10 mouse cellular contexts compared by ENCODE assay signal in the genomic region with DNA sequence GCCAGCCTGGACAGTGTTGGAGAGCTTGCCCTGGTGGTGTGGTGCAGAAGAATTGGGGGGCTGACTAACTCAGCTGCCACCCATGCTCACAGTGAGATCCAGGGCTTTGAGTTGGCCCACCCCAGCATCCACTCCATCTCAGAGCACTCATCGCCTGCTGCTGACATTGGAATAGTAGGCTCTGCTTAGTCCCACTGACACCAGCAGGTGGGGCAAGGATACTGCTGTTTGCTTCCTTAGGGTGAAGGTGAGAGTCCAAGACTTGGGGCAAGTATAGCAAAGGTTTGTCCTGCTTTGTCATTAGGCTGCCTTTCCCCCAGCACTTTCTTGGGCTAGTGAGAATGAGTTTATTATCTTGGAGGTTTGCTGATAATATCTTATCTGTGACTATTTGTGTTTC. TPM values are rescaled to one million over a fixed set of nuclear protein-coding genes. Genes with fewer than 3 reads are reported as not detected.
DNase-seq lines count a peak whose midpoint lies in the region; ATAC-seq and TF ChIP-seq lines count a peak whose summit lies in the region.
"Had no signal": no experiment of that assay in that cellular context is flagged by ENCODE, and none has a peak within 500 bp of the region (broad histone marks: within the 10 kb centered on the region; RNA-seq: fewer than 3 reads in every experiment).

No protein-coding gene starts in this region.

- no peak overlapping the region for H3K27ac ChIP-seq in layer of hippocampus, adult 2 months
- H3K27ac ChIP-seq in midbrain, embryonic 10.5 days (replicated peaks) = no peak overlapping the region
- no peak overlapping the region for H3K27ac ChIP-seq in hindbrain, embryonic 13.5 days
- H3K27ac ChIP-seq: liver, embryonic 15.5 days had no signal

- H3K4me1 ChIP-seq in midbrain, embryonic 10.5 days = peaks cover 10% of the 10 kb centered on the region
- H3K4me1 ChIP-seq in hindbrain, embryonic 13.5 days (replicated peaks) = no peaks in the 10 kb centered on the region
- H3K4me1 ChIP-seq: liver, embryonic 15.5 days had no signal

- no peak overlapping the region for H3K9ac ChIP-seq in hindbrain, embryonic 13.5 days
- H3K9ac ChIP-seq: liver, embryonic 15.5 days had no signal

- 38% methylated on average over 1 of the region's 1 CpGs for WGBS in midbrain, embryonic 10.5 days
- 78% methylated on average over 1 of the region's 1 CpGs for WGBS in hindbrain, embryonic 13.5 days

- no peaks in the 10 kb centered on the region for H3K27me3 ChIP-seq in midbrain, embryonic 10.5 days (ENCODE audit: low read depth, poor library complexity, severe bottlenecking)
- H3K27me3 ChIP-seq in hindbrain, embryonic 13.5 days = no peaks in the 10 kb centered on the region
- H3K27me3 ChIP-seq: liver, embryonic 15.5 days had no signal

- H3K4me2 ChIP-seq in hindbrain, embryonic 13.5 days = no peak overlapping the region
- H3K4me2 ChIP-seq: liver, embryonic 15.5 days had no signal

- H3K36me3 ChIP-seq in midbrain, embryonic 10.5 days = no peaks in the 10 kb centered on the region
- no peaks in the 10 kb centered on the region for H3K36me3 ChIP-seq in hindbrain, embryonic 13.5 days
- H3K36me3 ChIP-seq: liver, embryonic 15.5 days had no signal

- H3K9me3 ChIP-seq in midbrain, embryonic 10.5 days (replicated peaks) = no peaks in the 10 kb centered on the region
- H3K9me3 ChIP-seq in hindbrain, embryonic 13.5 days = no peaks in the 10 kb centered on the region
- H3K9me3 ChIP-seq: liver, embryonic 15.5 days had no signal

- no peak for ATAC-seq in hindbrain, embryonic 13.5 days (ENCODE audit: low FRiP score)

- no peak overlapping the region for H3K4me3 ChIP-seq in layer of hippocampus, adult 2 months
- H3K4me3 ChIP-seq in midbrain, embryonic 10.5 days = no peak overlapping the region
- H3K4me3 ChIP-seq in hindbrain, embryonic 13.5 days = no peak overlapping the region
- H3K4me3 ChIP-seq: liver, embryonic 15.5 days had no signal

- DNase-seq in layer of hippocampus, adult 2 months (ENCODE audit: low spot score in 2 of 2) = no peak
- no peak for DNase-seq in layer of hippocampus, adult 8-10 months (ENCODE audit: low spot score in 2 of 2)
- peak; percentile 44 for DNase-seq in ES-CJ7 (ENCODE audit: low read depth, low spot score)
- DNase-seq in adrenal gland, postnatal 36 days = peak; percentile 27 to 36
- peak; percentile 72 to 83 for DNase-seq in kidney, postnatal 25 days
- peak; percentile 26 for DNase-seq in yolk sac, embryonic 10.5 days (ENCODE audit: low spot score)
- no peak for DNase-seq in midbrain, embryonic 10.5 days (ENCODE audit: low spot score)

- TF ChIP-seq CTCF in layer of hippocampus, adult 2 months (conservative IDR thresholded peaks at IDR 0.05) = peak; percentile 58

RNA-seq across cellular contexts. Expression of gene Galntl5, which starts 7.5 kb away (rescaled TPM):
- total RNA-seq in layer of hippocampus, adult 2 months (2021) = not detected
- not detected for total RNA-seq in layer of hippocampus, adult 8-10 months (2022)
- not detected for total RNA-seq in adrenal gland, postnatal 36 days (2021)
- polyA plus RNA-seq in midbrain, embryonic 10.5 days (2016; fragmentation: Nextera tagmentation; extraction: Ambion mirVana) = 0.12 TPM in 1 of 2 replicates, not detected in the other
- polyA plus RNA-seq in hindbrain, embryonic 13.5 days (2015; fragmentation: Nextera tagmentation; extraction: Ambion mirVana) = not detected in 2 replicates
- polyA plus RNA-seq: embryonic facial prominence, embryonic 14.5 days; liver, embryonic 15.5 days had no signal

RNA-seq across cellular contexts. Expression of gene Galnt11, which starts 32.9 kb away (rescaled TPM):
- 10 to 100 TPM; 43.5 to 46.7 TPM for total RNA-seq in layer of hippocampus, adult 2 months (2021)
- total RNA-seq in layer of hippocampus, adult 8-10 months (2022) = 10 to 100 TPM; 38.5 to 50.2 (median 43.6) TPM
- total RNA-seq in adrenal gland, postnatal 36 days (2021) = 10 to 100 TPM; 39.6 to 51.8 TPM
- polyA plus RNA-seq in midbrain, embryonic 10.5 days (2016; fragmentation: Nextera tagmentation; extraction: Ambion mirVana) = 30.1 and 34.1 TPM in 2 replicates
- polyA plus RNA-seq in hindbrain, embryonic 13.5 days (2015; fragmentation: Nextera tagmentation; extraction: Ambion mirVana) = 48.1 and 50.3 TPM in 2 replicates

RNA-seq across cellular contexts. Expression of gene E130116L18Rik, which starts 34.2 kb away (rescaled TPM):
- not detected for total RNA-seq in layer of hippocampus, adult 2 months (2021)
- not detected for total RNA-seq in layer of hippocampus, adult 8-10 months (2022)
- total RNA-seq in adrenal gland, postnatal 36 days (2021) = not detected
- 1.7 TPM in 1 of 2 replicates, not detected in the other for polyA plus RNA-seq in midbrain, embryonic 10.5 days (2016; fragmentation: Nextera tagmentation; extraction: Ambion mirVana)
- polyA plus RNA-seq in hindbrain, embryonic 13.5 days (2015; fragmentation: Nextera tagmentation; extraction: Ambion mirVana) = not detected in 2 replicates
- polyA plus RNA-seq: embryonic facial prominence, embryonic 14.5 days; liver, embryonic 15.5 days had no signal

Comparison
In these comparisons a context has a peak if more than half of its experiments do, and no peak if none do; other contexts are left out.
1. DNase-seq: peak in ES-CJ7 (single experiment), adrenal gland, postnatal 36 days (2 of 2), kidney, postnatal 25 days (2 of 2) and yolk sac, embryonic 10.5 days (single experiment); none in layer of hippocampus, adult 2 months (0 of 2), layer of hippocampus, adult 8-10 months (0 of 2) and midbrain, embryonic 10.5 days (single experiment).